Mouse (Mus musculus): Measurements from ENCODE around the gene Atp2a3. TPM values are rescaled to one million over a fixed set of nuclear protein-coding genes. Genes with fewer than 3 reads are reported as not detected.

Atp2a3 gene
- total RNA-seq, 2 experiments from 2014 or later, result 5.8 to 7.6 TPM

GRCm38 (mm10) chr11:72953440-72954151, 7.4 kb upstream of the Atp2a3 start:
- DNase-seq (ENCODE audit: low spot score in 2 of 2), result no peak

GRCm38 (mm10) chr11:72954216-72954615, 6.8 kb upstream of the Atp2a3 start:
- DNase-seq (ENCODE audit: low spot score in 2 of 2), result no peak

GRCm38 (mm10) chr11:72955339-72955974, 5.5 kb upstream of the Atp2a3 start:
- no peak for DNase-seq (ENCODE audit: low spot score in 2 of 2)

GRCm38 (mm10) chr11:72957318-72957717, 3.7 kb upstream of the Atp2a3 start:
- DNase-seq (ENCODE audit: low spot score in 2 of 2), result no peak

GRCm38 (mm10) chr11:72959924-72960679, 867 bp upstream of the Atp2a3 start:
- no peak for DNase-seq (ENCODE audit: low spot score in 2 of 2)

- DNase-seq (ENCODE audit: low spot score in 2 of 2), result no peak
Measured at GRCm38 (mm10) chr11:72960723-72961071, 272 bp upstream of the Atp2a3 start.

- no peak for DNase-seq (ENCODE audit: low spot score in 2 of 2)
Measured at GRCm38 (mm10) chr11:72962378-72962777, 1.4 kb downstream of the Atp2a3 start.

GRCm38 (mm10) chr11:72963058-72963788, 2.3 kb downstream of the Atp2a3 start:
- DNase-seq (ENCODE audit: low spot score in 2 of 2), result no peak

- DNase-seq (ENCODE audit: low spot score in 2 of 2), result no peak
Measured at GRCm38 (mm10) chr11:72963789-72964294, 2.9 kb downstream of the Atp2a3 start.

GRCm38 (mm10) chr11:72974995-72975503, 14.1 kb downstream of the Atp2a3 start:
- DNase-seq (ENCODE audit: low spot score in 2 of 2), result no peak

- no peak for DNase-seq (ENCODE audit: low spot score in 2 of 2)
Measured at GRCm38 (mm10) chr11:72982516-72982915, 21.5 kb downstream of the Atp2a3 start.

- DNase-seq (ENCODE audit: low spot score in 2 of 2), result no peak
Measured at GRCm38 (mm10) chr11:72983283-72983682, 22.3 kb downstream of the Atp2a3 start.

- no peak for DNase-seq (ENCODE audit: low spot score in 2 of 2)
Measured at GRCm38 (mm10) chr11:72986745-72987144, 25.8 kb downstream of the Atp2a3 start.

- DNase-seq (ENCODE audit: low spot score in 2 of 2), result no peak
Measured at GRCm38 (mm10) chr11:72987234-72987633, 26.3 kb downstream of the Atp2a3 start.

GRCm38 (mm10) chr11:72987807-72988206, 26.8 kb downstream of the Atp2a3 start:
- no peak for DNase-seq (ENCODE audit: low spot score in 2 of 2)

- no peak for DNase-seq (ENCODE audit: low spot score in 2 of 2)
Measured at GRCm38 (mm10) chr11:72989044-72989443, 28.1 kb downstream of the Atp2a3 start.

- DNase-seq (ENCODE audit: low spot score in 2 of 2), result no peak
Measured at GRCm38 (mm10) chr11:72990688-72991087, 29.7 kb downstream of the Atp2a3 start.

GRCm38 (mm10) chr11:72991961-72992360, 31.0 kb downstream of the Atp2a3 start:
- no peak for DNase-seq (ENCODE audit: low spot score in 2 of 2)

- DNase-seq (ENCODE audit: low spot score in 2 of 2), result no peak
Measured at GRCm38 (mm10) chr11:72996346-72996745, 35.4 kb downstream of the Atp2a3 start.

- no peak for DNase-seq (ENCODE audit: low spot score in 2 of 2)
Measured at GRCm38 (mm10) chr11:72996781-72997180, 35.8 kb downstream of the Atp2a3 start.

All from layer of hippocampus, postnatal 10 days (tissue).